ENCODE assay signal across 8 mouse cellular contexts in the genomic region with DNA sequence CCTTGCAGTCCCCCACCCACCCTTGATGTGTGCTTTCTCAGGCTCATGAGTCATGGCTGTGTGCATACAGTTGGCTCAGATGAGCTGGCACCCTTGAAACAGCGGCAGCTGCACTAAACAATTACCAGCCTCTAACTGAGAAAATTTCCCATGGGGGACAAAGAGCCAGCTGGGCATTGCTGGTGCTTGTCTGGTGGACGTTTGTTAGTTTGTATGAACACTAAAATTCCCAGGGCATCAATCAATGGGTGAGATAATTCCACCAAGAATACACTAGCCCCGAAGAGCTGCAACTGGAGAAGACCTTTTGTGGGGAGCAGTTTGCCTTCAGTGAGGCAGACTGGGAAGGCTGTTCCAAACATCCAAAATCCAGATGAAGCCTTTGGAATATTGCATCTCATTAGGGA.
DNase-seq lines count a peak whose midpoint lies in the region; ATAC-seq lines count a peak whose summit lies in the region.
"Had no signal": no experiment of that assay in that cellular context is flagged by ENCODE, and none has a peak within 500 bp of the region (broad histone marks: within the 10 kb centered on the region; RNA-seq: fewer than 3 reads in every experiment).

No protein-coding gene starts in this region.

- peak; percentile 95 for ATAC-seq in forebrain, embryonic 11.5 days (replicated peaks; ENCODE audit: low FRiP score)
- ATAC-seq in hindbrain, embryonic 12.5 days (ENCODE audit: low FRiP score), result peak; percentile 95
- no peak for ATAC-seq in megakaryocyte, adult 5-6 weeks (ENCODE audit: poor library complexity, severe bottlenecking)

- intact Hi-C loops in left cerebral cortex, postnatal 36 days (cut with DNase I), result loop anchor here (10.0 kb wide), 1 partner anchor 117 kb away; no protein-coding TSS in a partner anchor

- no peaks in the 10 kb centered on the region; the same call in 1 of the 2 replicates for H3K36me3 ChIP-seq in forebrain, embryonic 11.5 days (ENCODE audit: control insufficient read depth, insufficient read depth, low read length)
- no peaks in the 10 kb centered on the region for H3K36me3 ChIP-seq in hindbrain, embryonic 12.5 days
- H3K36me3 ChIP-seq: liver, embryonic 13.5 days had no signal

- no peaks in the 10 kb centered on the region for H3K9me3 ChIP-seq in forebrain, embryonic 11.5 days (ENCODE audit: control insufficient read depth, low read length)
- no peaks in the 10 kb centered on the region for H3K9me3 ChIP-seq in hindbrain, embryonic 12.5 days (replicated peaks)
- H3K9me3 ChIP-seq: liver, embryonic 13.5 days had no signal

- peak overlapping the region; percentile 81 for H3K27ac ChIP-seq in forebrain, embryonic 11.5 days (ENCODE audit: low read depth, low read length)
- H3K27ac ChIP-seq in hindbrain, embryonic 12.5 days, result 0 out of 2 replicates have a peak overlapping the region, but pooled peaks have one; percentile 48
- H3K27ac ChIP-seq: liver, embryonic 13.5 days had no signal

- 28% methylated on average over 3 of the region's 3 CpGs for WGBS in forebrain, embryonic 11.5 days
- WGBS in hindbrain, embryonic 12.5 days, result 13% methylated on average over 3 of the region's 3 CpGs

- H3K4me3 ChIP-seq in forebrain, embryonic 11.5 days (ENCODE audit: low read depth, low read length), result no peak overlapping the region
- H3K4me3 ChIP-seq in hindbrain, embryonic 12.5 days, result no peak overlapping the region
- H3K4me3 ChIP-seq: liver, embryonic 13.5 days had no signal

- H3K4me2 ChIP-seq in forebrain, embryonic 11.5 days (ENCODE audit: low read depth, low read length, severe bottlenecking), result no peak overlapping the region
- H3K4me2 ChIP-seq in hindbrain, embryonic 12.5 days (replicated peaks), result no peak overlapping the region
- H3K4me2 ChIP-seq: liver, embryonic 13.5 days had no signal

- peak; percentile 74 for DNase-seq in forebrain, embryonic 11.5 days (ENCODE audit: low spot score)
- DNase-seq in left cerebral cortex, postnatal 36 days (ENCODE audit: low spot score in 2 of 2), result peak; percentile 60 to 64
- peak; percentile 71 to 84 for DNase-seq in right cerebral cortex, postnatal 10 days (ENCODE audit: low spot score in 2 of 2)
- DNase-seq in testis, postnatal 14 days (ENCODE audit: low spot score), result no peak
- DNase-seq in adrenal gland, adult (ENCODE audit: inconsistent age in 2 of 2, low spot score in 1 of 2), result no peak
- DNase-seq: liver, embryonic 13.5 days had no signal

- H3K4me1 ChIP-seq in forebrain, embryonic 11.5 days (replicated peaks; ENCODE audit: control insufficient read depth, insufficient read depth, low read length), result no peaks in the 10 kb centered on the region; the same call in 1 of the 2 replicates
- peaks cover 3% of the 10 kb centered on the region; the same call in 1 of the 2 replicates for H3K4me1 ChIP-seq in hindbrain, embryonic 12.5 days
- H3K4me1 ChIP-seq: liver, embryonic 13.5 days had no signal

- no peaks in the 10 kb centered on the region for H3K27me3 ChIP-seq in forebrain, embryonic 11.5 days (ENCODE audit: control insufficient read depth, insufficient read depth, low read length)
- no peaks in the 10 kb centered on the region for H3K27me3 ChIP-seq in hindbrain, embryonic 12.5 days
- H3K27me3 ChIP-seq: liver, embryonic 13.5 days had no signal

- H3K9ac ChIP-seq in forebrain, embryonic 11.5 days (ENCODE audit: low read length), result no peak overlapping the region
- no peak overlapping the region for H3K9ac ChIP-seq in hindbrain, embryonic 12.5 days
- H3K9ac ChIP-seq: liver, embryonic 13.5 days had no signal

Comparison
In these comparisons a context has a peak if more than half of its experiments do, and no peak if none do; other contexts are left out.
1. DNase-seq: peak in forebrain, embryonic 11.5 days (single experiment), left cerebral cortex, postnatal 36 days (2 of 2) and right cerebral cortex, postnatal 10 days (2 of 2); none in testis, postnatal 14 days (single experiment) and adrenal gland, adult (0 of 2).